8 mouse cellular contexts compared by ENCODE assay signal in the genomic region with DNA sequence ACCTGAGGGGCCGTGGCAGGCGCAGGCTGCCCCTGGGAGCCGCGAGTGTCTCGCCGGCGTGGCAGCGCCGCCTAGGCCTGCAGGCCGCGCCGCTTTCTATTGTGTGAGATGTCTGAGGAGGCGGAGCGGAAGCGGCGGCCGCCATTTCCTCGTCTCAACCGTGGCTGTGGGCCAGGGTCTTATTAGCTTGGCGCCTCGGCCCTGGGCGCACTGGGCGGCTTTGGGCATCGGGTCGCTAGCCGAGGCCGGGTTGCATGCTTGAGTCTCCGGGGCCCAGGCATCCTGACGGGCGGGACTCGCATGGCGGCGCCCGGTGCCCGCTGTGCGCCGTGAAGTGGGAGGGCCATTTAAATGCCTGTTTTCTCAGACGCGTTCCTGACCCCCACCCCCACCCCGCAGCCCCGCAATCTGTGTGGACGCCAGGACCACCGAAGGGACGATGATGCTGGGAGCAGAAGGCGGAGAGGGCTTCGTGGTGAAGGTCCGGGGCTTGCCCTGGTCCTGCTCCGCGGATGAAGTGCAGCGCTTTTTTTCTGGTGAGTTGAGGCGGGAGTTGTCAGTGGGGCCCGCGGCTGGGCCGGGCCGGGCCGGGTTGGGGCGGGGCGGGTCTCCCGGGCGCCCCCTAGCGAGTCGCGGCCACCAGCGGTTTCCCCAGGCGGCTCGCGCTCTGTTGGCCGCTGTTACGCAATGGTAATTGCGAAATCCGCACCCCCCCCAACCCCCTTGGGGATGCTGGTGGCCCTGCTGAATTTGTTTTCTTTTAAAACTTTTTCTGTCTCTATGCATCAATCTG. TPM values are rescaled to one million over a fixed set of nuclear protein-coding genes. Genes with fewer than 3 reads are reported as not detected.
DNase-seq lines count a peak whose midpoint lies in the region; ATAC-seq and TF ChIP-seq lines count a peak whose summit lies in the region.

No protein-coding gene starts in this region.

- peaks cover 10% of the 10 kb centered on the region for H3K4me1 ChIP-seq in heart, embryonic 11.5 days (ENCODE audit: control insufficient read depth, insufficient read depth, low read length)
- peaks cover 27% of the 10 kb centered on the region for H3K4me1 ChIP-seq in kidney, embryonic 16.5 days (ENCODE audit: insufficient read depth, low read length)
- peaks cover 14% of the 10 kb centered on the region for H3K4me1 ChIP-seq in liver, adult 2 months (ENCODE audit: control insufficient read depth, insufficient read depth, low read length)

- peak overlapping the region; percentile 83 for H3K4me2 ChIP-seq in heart, embryonic 11.5 days
- H3K4me2 ChIP-seq in kidney, embryonic 16.5 days (replicated peaks; ENCODE audit: low read depth, low read length): peak overlapping the region; percentile 68

- TF ChIP-seq POLR2A in brain, embryonic 14.5 days (IDR thresholded peaks at IDR 0.05; ENCODE audit: borderline replicate concordance, extremely low read depth, insufficient read depth, insufficient read length, poor library complexity, severe bottlenecking): no peak; the same call in 1 of the 2 replicates
- 0 out of 2 replicates have a peak, but pooled peaks have one; percentile 34 for TF ChIP-seq POLR2A in liver, adult 2 months (IDR thresholded peaks at IDR 0.05; ENCODE audit: extremely low read depth, insufficient read depth, low read length)

- peak overlapping the region; percentile 97 for H3K4me3 ChIP-seq in heart, embryonic 11.5 days (ENCODE audit: low read depth, low read length)
- peak overlapping the region; percentile 99 for H3K4me3 ChIP-seq in kidney, embryonic 16.5 days (ENCODE audit: low read length)
- H3K4me3 ChIP-seq in liver, adult 2 months (ENCODE audit: insufficient read depth, low read depth, low read length): peak overlapping the region; percentile 77

- peak; percentile 63 for ATAC-seq in erythroblast, adult 5-6 weeks (replicated peaks; ENCODE audit: low FRiP score, poor library complexity, severe bottlenecking)
- ATAC-seq in heart, embryonic 11.5 days (replicated peaks; ENCODE audit: insufficient number of reproducible peaks, low FRiP score, low TSS enrichment): peak; percentile 69
- peak; percentile 83 for ATAC-seq in kidney, embryonic 16.5 days (ENCODE audit: low FRiP score, low TSS enrichment)
- peak; percentile 28 for ATAC-seq in monocyte, adult 5-6 weeks (replicated peaks; ENCODE audit: insufficient number of reproducible peaks, low FRiP score, low TSS enrichment, poor library complexity, severe bottlenecking)

- peaks cover 2% of the 10 kb centered on the region; the same call in 1 of the 2 replicates for H3K79me2 ChIP-seq in liver, adult 2 months (ENCODE audit: control insufficient read depth, insufficient read depth, low read length)

- H3K27ac ChIP-seq in heart, embryonic 11.5 days (ENCODE audit: low read depth, low read length): peak overlapping the region; percentile 100
- H3K27ac ChIP-seq in kidney, embryonic 16.5 days (ENCODE audit: low read length): peak overlapping the region; percentile 100
- peak overlapping the region; percentile 97 for H3K27ac ChIP-seq in liver, adult 2 months (replicated peaks; ENCODE audit: insufficient read depth, low read depth, low read length)

- peak; percentile 93 to 94 for DNase-seq in B cell, adult 2 months
- peak; percentile 84 for DNase-seq in brain, embryonic 14.5 days (ENCODE audit: low read depth)
- peak; percentile 60 for DNase-seq in liver, adult 2 months (ENCODE audit: extremely low read depth, low read depth, low spot score)
- peak; percentile 81 to 83 for DNase-seq in spleen, postnatal 36 days (ENCODE audit: low spot score in 2 of 2)

- TF ChIP-seq CTCF in brain, embryonic 14.5 days (IDR thresholded peaks at IDR 0.05; ENCODE audit: borderline replicate concordance, extremely low read depth, insufficient read depth, insufficient read length): peak; percentile 67
- TF ChIP-seq CTCF in liver, adult 2 months (IDR thresholded peaks at IDR 0.05; ENCODE audit: low read depth, low read length): peak; percentile 69

- peaks cover 19% of the 10 kb centered on the region for H3K36me3 ChIP-seq in heart, embryonic 11.5 days (ENCODE audit: control insufficient read depth, insufficient read depth, low read length)
- H3K36me3 ChIP-seq in kidney, embryonic 16.5 days (ENCODE audit: insufficient read depth, low read length): peaks cover 20% of the 10 kb centered on the region
- H3K36me3 ChIP-seq in liver, adult 2 months (ENCODE audit: control insufficient read depth, insufficient read depth, low read length): peaks cover 29% of the 10 kb centered on the region

- under 1% methylated on average over 71 of the region's 71 CpGs for WGBS in heart, embryonic 11.5 days (ENCODE audit: insufficient replicate concordance)
- WGBS in kidney, embryonic 16.5 days: under 1% methylated on average over 70 of the region's 71 CpGs
- under 1% methylated on average over 70 of the region's 71 CpGs for WGBS in liver, adult 2 months

- H3K27me3 ChIP-seq in heart, embryonic 11.5 days (ENCODE audit: control insufficient read depth, insufficient read depth, low read length): no peaks in the 10 kb centered on the region
- no peaks in the 10 kb centered on the region for H3K27me3 ChIP-seq in kidney, embryonic 16.5 days (ENCODE audit: insufficient read depth, low read length)
- H3K27me3 ChIP-seq in liver, adult 2 months (ENCODE audit: control insufficient read depth, insufficient read depth, low read length): no peaks in the 10 kb centered on the region

- no peaks in the 10 kb centered on the region for H3K9me3 ChIP-seq in heart, embryonic 11.5 days (replicated peaks; ENCODE audit: control insufficient read depth, low read length)
- H3K9me3 ChIP-seq in kidney, embryonic 16.5 days (ENCODE audit: low read length): no peaks in the 10 kb centered on the region

- peak overlapping the region; percentile 100 for H3K9ac ChIP-seq in heart, embryonic 11.5 days (ENCODE audit: low read depth, low read length)
- peak overlapping the region; percentile 100 for H3K9ac ChIP-seq in kidney, embryonic 16.5 days (replicated peaks; ENCODE audit: low read length)
- H3K9ac ChIP-seq in liver, adult 2 months (ENCODE audit: low read depth, low read length): peak overlapping the region; percentile 97

RNA-seq across cellular contexts. Expression of gene Hnrnph1, which starts 1.3 kb away (rescaled TPM):
- polyA plus RNA-seq in brain, embryonic 14.5 days (2012; rRNA removed): 694 and 702 TPM in 2 replicates
- total RNA-seq in erythroblast, adult 5-6 weeks (2015; ENCODE audit: low replicate concordance): 162 and 237 TPM in 2 replicates
- total RNA-seq in erythroblast, adult 5-6 weeks (2017; ENCODE audit: low replicate concordance): 155 and 222 TPM in 2 replicates
- 320 and 342 TPM in 2 replicates for polyA plus RNA-seq in heart, embryonic 11.5 days (2014; fragmentation: Nextera tagmentation; extraction: Ambion mirVana)
- polyA plus RNA-seq in kidney, embryonic 16.5 days (2015; fragmentation: Nextera tagmentation; extraction: Ambion mirVana): 500 and 509 TPM in 2 replicates
- 84.3 and 97.1 TPM in 2 replicates for total RNA-seq in liver, adult 2 months (2014; rRNA removed)
- polyA plus RNA-seq in liver, adult 2 months (2012; rRNA removed): 13.7 and 17.6 TPM in 2 replicates
- 1,029 to 1,291 TPM (median 1,161 TPM) in 3 replicates for total RNA-seq in monocyte, adult 5-6 weeks (2017)

RNA-seq across cellular contexts. Expression of gene Cby3, which starts 23.8 kb away (rescaled TPM):
- 0.52 and 0.62 TPM in 2 replicates for polyA plus RNA-seq in brain, embryonic 14.5 days (2012; rRNA removed)
- total RNA-seq in erythroblast, adult 5-6 weeks (2015; ENCODE audit: low replicate concordance): not detected in 2 replicates
- not detected in 2 replicates for total RNA-seq in erythroblast, adult 5-6 weeks (2017; ENCODE audit: low replicate concordance)
- polyA plus RNA-seq in heart, embryonic 11.5 days (2014; fragmentation: Nextera tagmentation; extraction: Ambion mirVana): not detected in 2 replicates
- 0.55 and 0.71 TPM in 2 replicates for polyA plus RNA-seq in kidney, embryonic 16.5 days (2015; fragmentation: Nextera tagmentation; extraction: Ambion mirVana)
- not detected in 2 replicates for total RNA-seq in liver, adult 2 months (2014; rRNA removed)
- not detected in 2 replicates for polyA plus RNA-seq in liver, adult 2 months (2012; rRNA removed)
- not detected in 3 replicates for total RNA-seq in monocyte, adult 5-6 weeks (2017)

RNA-seq across cellular contexts. Expression of gene Canx, which starts 52.6 kb away (rescaled TPM):
- polyA plus RNA-seq in brain, embryonic 14.5 days (2012; rRNA removed): 111 and 173 TPM in 2 replicates
- 98.6 and 101 TPM in 2 replicates for total RNA-seq in erythroblast, adult 5-6 weeks (2015; ENCODE audit: low replicate concordance)
- 226 and 340 TPM in 2 replicates for total RNA-seq in erythroblast, adult 5-6 weeks (2017; ENCODE audit: low replicate concordance)
- polyA plus RNA-seq in heart, embryonic 11.5 days (2014; fragmentation: Nextera tagmentation; extraction: Ambion mirVana): 221 and 236 TPM in 2 replicates
- 393 and 397 TPM in 2 replicates for polyA plus RNA-seq in kidney, embryonic 16.5 days (2015; fragmentation: Nextera tagmentation; extraction: Ambion mirVana)
- total RNA-seq in liver, adult 2 months (2014; rRNA removed): 315 and 350 TPM in 2 replicates
- polyA plus RNA-seq in liver, adult 2 months (2012; rRNA removed): 58.2 and 73.8 TPM in 2 replicates
- total RNA-seq in monocyte, adult 5-6 weeks (2017): 473 to 555 TPM (median 517 TPM) in 3 replicates

RNA-seq across cellular contexts. Expression of gene Rufy1, which starts 52.8 kb away (rescaled TPM):
- 20.8 and 23.0 TPM in 2 replicates for polyA plus RNA-seq in brain, embryonic 14.5 days (2012; rRNA removed)
- 7.3 and 8.6 TPM in 2 replicates for total RNA-seq in erythroblast, adult 5-6 weeks (2015; ENCODE audit: low replicate concordance)
- total RNA-seq in erythroblast, adult 5-6 weeks (2017; ENCODE audit: low replicate concordance): 7.6 and 7.7 TPM in 2 replicates
- 19.5 and 20.0 TPM in 2 replicates for polyA plus RNA-seq in heart, embryonic 11.5 days (2014; fragmentation: Nextera tagmentation; extraction: Ambion mirVana)
- 27.4 and 27.5 TPM in 2 replicates for polyA plus RNA-seq in kidney, embryonic 16.5 days (2015; fragmentation: Nextera tagmentation; extraction: Ambion mirVana)
- 10.5 and 10.6 TPM in 2 replicates for total RNA-seq in liver, adult 2 months (2014; rRNA removed)
- polyA plus RNA-seq in liver, adult 2 months (2012; rRNA removed): 7.4 and 8.1 TPM in 2 replicates
- total RNA-seq in monocyte, adult 5-6 weeks (2017): 47.8 to 49.7 TPM (median 48.4 TPM) in 3 replicates

Comparison
In these comparisons a context has a peak if more than half of its experiments do, and no peak if none do; other contexts are left out.
1. Peak in every context shown above with its lines: DNase-seq, ATAC-seq, H3K4me3 ChIP-seq and H3K27ac ChIP-seq.
2. ATAC-seq: peak in every context shown above with its lines; median percentile 83 in kidney, embryonic 16.5 days; 69 in heart, embryonic 11.5 days; 63 in erythroblast, adult 5-6 weeks; 28 in monocyte, adult 5-6 weeks.
3. RNA of gene Hnrnph1, which starts 1.3 kb away (polyA plus RNA-seq): 694 to 702 TPM in brain, embryonic 14.5 days, 500 to 509 TPM in kidney, embryonic 16.5 days and 320 to 342 TPM in heart, embryonic 11.5 days; 13.7 to 17.6 TPM in liver, adult 2 months; every median in the first group is over 10 times any median in the second.